Mouse (Mus musculus) erythroblast, embryonic 14.5 days (primary cell): Measurements from ENCODE around the gene Gm7903. TPM values are rescaled to one million over a fixed set of nuclear protein-coding genes. Genes with fewer than 3 reads are reported as not detected.
"Not testable (repeated sequence)": the region's sequence is repeated elsewhere in the genome, so short reads cannot be mapped to it uniquely, and the experiment has no call there.

Experiments
- H3K27me3 ChIP-seq: 2 replicates; pipeline ENCODE4 v1.6.1; 2012; ENCODE audit warnings: inconsistent platforms; ENCODE audit not compliant: control insufficient read depth
- H3K36me3 ChIP-seq: 2 replicates; pipeline ENCODE4 v1.6.1; 2012; ENCODE audit warnings: mild to moderate bottlenecking, inconsistent platforms; ENCODE audit not compliant: control insufficient read depth
- H3K4me1 ChIP-seq: 2 replicates; pipeline ENCODE4 v1.6.1; 2012; ENCODE audit warnings: inconsistent platforms; ENCODE audit not compliant: control insufficient read depth
- H3K4me3 ChIP-seq: replicated peaks from 2 replicates; pipeline ENCODE3; 2012; ENCODE audit warnings: moderate library complexity, mild to moderate bottlenecking, inconsistent platforms
- H3K9me3 ChIP-seq: 2 replicates; pipeline ENCODE4 v1.6.1; 2012; ENCODE audit warnings: low read length, inconsistent platforms, mixed read lengths; ENCODE audit not compliant: control insufficient read depth
- polyA plus RNA-seq: library from polyadenylated mRNA; stranded (reverse); fragments of >175 nt; gene quantifications from 2 replicates; pipeline ENCODE4 v1.2.3, GENCODE M21; 2012

Gene Gm7903
- not detected in 2 replicates for polyA plus RNA-seq

DNA sequence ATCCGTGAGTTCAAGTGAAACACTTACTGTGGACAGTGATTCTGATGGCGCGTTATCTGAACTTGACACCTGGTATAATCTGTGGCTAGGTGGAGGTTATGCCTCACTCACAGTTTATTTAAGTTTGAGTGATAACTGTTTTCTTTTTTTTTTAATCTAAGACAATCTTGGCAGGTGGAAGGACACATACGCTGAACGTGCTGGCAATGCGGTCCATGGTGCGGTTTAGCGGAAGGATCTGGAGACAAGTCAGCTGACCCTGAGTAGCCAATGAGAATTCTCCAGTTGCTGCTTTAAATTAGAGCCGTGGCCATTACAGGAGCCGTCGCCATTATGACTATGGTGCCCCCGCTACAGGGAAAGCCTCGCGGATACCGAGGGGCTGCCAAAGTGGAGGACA, at the start of gene Gm7903:
Gm7903 (plus strand) TSS at position 301 of the 400 bp plus-strand sequence.
- not testable (repeated sequence) for H3K4me3 ChIP-seq

DNA sequence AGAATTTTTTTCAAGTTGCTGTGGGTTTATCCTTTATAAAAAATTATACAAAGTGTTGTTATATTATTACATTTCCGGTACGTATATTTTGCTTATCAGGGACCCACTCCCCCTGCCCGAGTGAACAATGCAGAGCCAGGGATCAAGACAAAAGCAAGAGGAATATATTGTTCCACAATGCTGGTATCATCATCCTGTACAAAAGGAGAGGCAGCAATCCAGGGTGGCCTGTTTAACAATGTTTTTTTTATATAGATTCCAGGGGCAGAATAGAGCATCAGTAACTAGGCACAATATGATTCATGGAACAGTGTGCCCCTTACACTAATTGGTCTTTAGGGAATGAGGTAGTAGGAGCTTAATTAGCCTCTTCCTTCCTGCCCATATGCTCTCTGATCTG, 30.1 kb upstream of the Gm7903 start:
- not testable (repeated sequence) for H3K4me3 ChIP-seq, H3K4me1 ChIP-seq, H3K36me3 ChIP-seq, H3K9me3 ChIP-seq, H3K27me3 ChIP-seq

More for the DNA sequence above, at the start of gene Gm7903:
- H3K36me3 ChIP-seq, H3K27me3 ChIP-seq, H3K9me3 ChIP-seq, H3K4me1 ChIP-seq: not testable (repeated sequence)

DNA sequence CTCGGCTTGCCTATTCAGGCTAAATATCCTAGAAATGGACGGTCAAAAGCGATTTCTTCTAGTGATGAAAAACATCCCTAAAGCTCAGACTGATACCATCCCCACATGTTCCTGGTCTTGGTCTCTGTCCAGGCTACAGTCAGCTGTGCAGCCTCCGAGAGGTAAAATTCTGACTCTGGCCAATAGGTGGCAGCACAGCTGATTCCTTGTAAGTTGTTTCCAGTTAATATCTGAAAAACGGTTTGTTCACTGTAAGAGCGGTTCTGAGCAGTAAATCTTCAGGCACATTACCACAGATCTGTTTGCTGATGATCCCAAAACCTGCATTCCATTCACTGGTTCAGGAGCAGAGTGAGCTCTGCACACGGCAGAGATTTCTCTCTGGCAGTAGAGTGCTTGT, 12.4 kb upstream of the Gm7903 start:
- H3K27me3 ChIP-seq, H3K4me3 ChIP-seq, H3K4me1 ChIP-seq, H3K9me3 ChIP-seq, H3K36me3 ChIP-seq: not testable (repeated sequence)

DNA sequence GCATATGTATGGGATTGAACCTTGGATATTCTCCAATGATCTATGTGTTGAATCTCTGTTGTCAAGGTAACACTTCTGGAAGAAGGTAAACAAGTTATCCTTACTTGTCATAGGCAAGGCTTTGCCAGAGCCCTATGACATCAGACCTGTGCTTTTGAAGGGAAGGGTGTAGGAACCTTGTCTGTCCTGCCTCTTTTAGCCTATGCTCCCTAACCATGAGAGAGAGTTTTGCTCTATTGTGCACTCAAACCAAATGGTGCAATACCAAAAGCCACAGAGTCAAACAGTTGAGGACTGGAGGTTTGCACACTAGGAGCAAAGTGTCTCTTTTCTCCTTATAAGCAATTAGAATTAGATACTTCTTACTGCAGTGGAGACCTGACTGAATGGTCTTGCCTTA, 11.8 kb upstream of the Gm7903 start:
- H3K4me1 ChIP-seq, H3K36me3 ChIP-seq, H3K27me3 ChIP-seq, H3K9me3 ChIP-seq, H3K4me3 ChIP-seq: not testable (repeated sequence)

DNA sequence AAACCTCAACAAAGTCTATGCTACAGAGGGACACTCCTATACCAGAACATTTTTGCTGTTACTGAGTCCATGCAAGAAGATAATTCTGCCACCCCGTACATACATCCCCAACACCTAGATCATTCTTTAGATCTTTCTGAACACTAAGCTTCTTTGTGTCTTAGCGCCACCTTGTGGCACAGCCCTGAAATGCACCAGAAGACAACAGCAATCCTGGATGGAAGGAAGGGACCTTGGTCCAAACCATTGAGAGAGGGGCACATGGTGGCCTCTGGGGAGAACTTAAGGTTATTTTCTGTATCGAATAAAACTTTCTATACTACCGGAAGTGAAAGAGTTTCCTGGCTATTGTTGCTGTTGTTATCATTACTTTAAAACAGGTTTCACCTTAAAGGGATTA, 11.2 kb upstream of the Gm7903 start:
- not testable (repeated sequence) for H3K4me1 ChIP-seq, H3K27me3 ChIP-seq, H3K36me3 ChIP-seq, H3K9me3 ChIP-seq, H3K4me3 ChIP-seq

DNA sequence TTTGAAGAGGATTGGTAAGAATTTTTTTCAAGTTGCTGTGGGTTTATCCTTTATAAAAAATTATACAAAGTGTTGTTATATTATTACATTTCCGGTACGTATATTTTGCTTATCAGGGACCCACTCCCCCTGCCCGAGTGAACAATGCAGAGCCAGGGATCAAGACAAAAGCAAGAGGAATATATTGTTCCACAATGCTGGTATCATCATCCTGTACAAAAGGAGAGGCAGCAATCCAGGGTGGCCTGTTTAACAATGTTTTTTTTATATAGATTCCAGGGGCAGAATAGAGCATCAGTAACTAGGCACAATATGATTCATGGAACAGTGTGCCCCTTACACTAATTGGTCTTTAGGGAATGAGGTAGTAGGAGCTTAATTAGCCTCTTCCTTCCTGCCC, 30.5 kb downstream of the Gm7903 start:
- not testable (repeated sequence) for H3K9me3 ChIP-seq, H3K4me1 ChIP-seq, H3K4me3 ChIP-seq, H3K27me3 ChIP-seq, H3K36me3 ChIP-seq

DNA sequence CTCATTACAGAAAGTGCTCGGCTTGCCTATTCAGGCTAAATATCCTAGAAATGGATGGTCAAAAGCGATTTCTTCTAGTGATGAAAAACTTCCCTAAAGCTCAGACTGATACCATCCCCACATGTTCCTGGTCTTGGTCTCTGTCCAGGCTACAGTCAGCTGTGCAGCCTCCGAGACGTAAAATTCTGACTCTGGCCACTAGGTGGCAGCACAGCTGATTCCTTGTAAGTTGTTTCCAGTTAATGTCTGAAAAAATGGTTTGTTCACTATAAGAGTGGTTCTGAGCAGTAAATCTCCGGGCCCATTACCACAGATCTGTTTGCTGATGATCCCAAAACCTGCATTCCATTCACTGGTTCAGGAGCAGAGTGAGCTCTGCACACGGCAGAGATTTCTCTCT, 48.3 kb downstream of the Gm7903 start:
- not testable (repeated sequence) for H3K9me3 ChIP-seq, H3K4me1 ChIP-seq, H3K36me3 ChIP-seq, H3K4me3 ChIP-seq, H3K27me3 ChIP-seq

DNA sequence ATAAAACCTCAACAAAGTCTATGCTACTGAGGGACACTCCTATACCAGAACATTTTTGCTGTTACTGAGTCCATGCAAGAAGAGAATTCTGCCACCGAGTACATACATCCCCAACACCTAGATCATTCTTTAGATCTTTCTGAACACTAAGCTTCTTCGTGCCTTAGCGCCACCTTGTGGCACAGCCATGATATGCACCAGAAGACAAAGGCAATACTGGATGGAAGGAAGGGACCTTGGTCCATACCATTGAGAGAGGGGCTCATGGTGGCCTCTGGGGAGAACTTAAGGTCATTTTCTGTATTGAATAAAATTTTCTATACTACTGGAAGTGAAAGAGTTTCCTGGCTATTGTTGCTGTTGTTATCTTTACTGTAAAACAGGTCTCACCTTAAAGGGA, 49.5 kb downstream of the Gm7903 start:
- not testable (repeated sequence) for H3K4me3 ChIP-seq, H3K4me1 ChIP-seq, H3K27me3 ChIP-seq

More for the DNA sequence above, 49.5 kb downstream of the Gm7903 start:
- not testable (repeated sequence) for H3K36me3 ChIP-seq, H3K9me3 ChIP-seq

Other genes starting within 250 kb of the Gm7903 start
- gene Tceal6, start 223.1 kb upstream of the Gm7903 start, polyA plus RNA-seq: not detected in 2 replicates
- not detected in 2 replicates for gene Pramel3, start 131.5 kb upstream of the Gm7903 start, polyA plus RNA-seq
- gene Gm5128, start 60.6 kb upstream of the Gm7903 start, polyA plus RNA-seq: not detected in 2 replicates
- gene AV320801, start 60.8 kb downstream of the Gm7903 start, polyA plus RNA-seq: not detected in 2 replicates
- gene Nxf7, start 164.9 kb downstream of the Gm7903 start, polyA plus RNA-seq: not detected in 2 replicates
- gene Prame, start 193.9 kb downstream of the Gm7903 start, polyA plus RNA-seq: not detected in 2 replicates